Mouse (Mus musculus) heart, embryonic 11.5 days (tissue): ENCODE data around the gene Taf4. TPM values are rescaled to one million over a fixed set of nuclear protein-coding genes. Genes with fewer than 3 reads are reported as not detected.
A peak's percentile ranks its signal among the peaks of the same experiment; 100 is the strongest.

Source experiments
- ATAC-seq: fragments of 200-750 bp; cut with Nextera tagmentation; replicated peaks from 2 replicates; pipeline ENCODE4 v1.8.0; 2017; ENCODE audit warnings: moderate library complexity; ENCODE audit not compliant: insufficient number of reproducible peaks, low FRiP score, low TSS enrichment
- H3K27ac ChIP-seq: fragments of 300-500 bp; sonication (generic); 2 replicates; pipeline ENCODE4 v1.5.1; 2014; ENCODE audit warnings: mild to moderate bottlenecking, low read depth, low read length
- H3K27me3 ChIP-seq: fragments of 300-500 bp; sonication (generic); 2 replicates; pipeline ENCODE4 v1.6.1; 2014; ENCODE audit warnings: mild to moderate bottlenecking, low read length, mixed read lengths; ENCODE audit not compliant: control insufficient read depth, insufficient read depth
- H3K36me3 ChIP-seq: fragments of 300-500 bp; sonication (generic); 2 replicates; pipeline ENCODE4 v1.6.1; 2014; ENCODE audit warnings: mild to moderate bottlenecking, low read length, moderate library complexity, mixed read lengths; ENCODE audit not compliant: control insufficient read depth, insufficient read depth
- H3K4me1 ChIP-seq: fragments of 300-500 bp; sonication (generic); 2 replicates; pipeline ENCODE4 v1.6.1; 2014; ENCODE audit warnings: low read length; ENCODE audit not compliant: control insufficient read depth, insufficient read depth
- H3K4me2 ChIP-seq: fragments of 300-500 bp; sonication (generic); 2 replicates; pipeline ENCODE4 v1.6.1; 2014; ENCODE audit warnings: mild to moderate bottlenecking, moderate library complexity
- H3K4me3 ChIP-seq: fragments of 300-500 bp; sonication (generic); 2 replicates; pipeline ENCODE4 v1.5.1; 2014; ENCODE audit warnings: low read depth, low read length
- H3K9ac ChIP-seq: fragments of 300-500 bp; sonication (generic); 2 replicates; pipeline ENCODE4 v1.6.1; 2014; ENCODE audit warnings: mild to moderate bottlenecking, low read depth, low read length, moderate library complexity
- H3K9me3 ChIP-seq: fragments of 300-500 bp; sonication (generic); replicated peaks from 2 replicates; pipeline ENCODE4 v1.6.1; 2016; ENCODE audit warnings: low read length; ENCODE audit not compliant: control insufficient read depth
- WGBS: fragments of 180-500 bp; shearing (Covaris S2); extraction: QIAGEN DNeasy Blood & Tissue Kit; methylation state at CpG from one replicate; pipeline ENCODE4 v1.1.7; 2014; ENCODE audit not compliant: insufficient replicate concordance; 5-methylcytosine and 5-hydroxymethylcytosine counted together
- polyA plus RNA-seq: library from polyadenylated mRNA; unstranded; fragments of >200 nt; fragmentation: Nextera tagmentation; extraction: Ambion mirVana; gene quantifications from 2 replicates; pipeline ENCODE4 v1.2.1, GENCODE M21; 2014

Gene Taf4
- polyA plus RNA-seq, result 3.3 and 4.2 TPM in 2 replicates

GRCm38 (mm10) chr2:179976628-179977343 lies at the start of gene Taf4:
TSS of gene Taf4 (minus strand) at chr2:179976646.
- Histone ChIP-seq H3K27ac (peak within 1 kb of the TSS; percentile 81), H3K4me1 (peaks cover 40% of the 10 kb centered on the region), H3K9me3 (no peaks in the 10 kb centered on the region), H3K9ac (peak within 1 kb of the TSS; percentile 89), H3K4me3 (peak within 1 kb of the TSS; percentile 81), H3K36me3 (no peaks in the 10 kb centered on the region), H3K4me2 (peak within 1 kb of the TSS; percentile 100), H3K27me3 (no peaks in the 10 kb centered on the region)
- peak; percentile 93 for ATAC-seq
- WGBS, result under 1% methylated on average over 56 of the region's 84 CpGs

GRCm38 (mm10) chr2:180025861-180026200 lies 49.4 kb upstream of the Taf4 start:
- ATAC-seq, result no peak
- Histone ChIP-seq H3K4me3 (peak overlapping the region; percentile 95), H3K9ac (peak overlapping the region; percentile 92), H3K27ac (no peak overlapping the region), H3K9me3 (no peaks in the 10 kb centered on the region), H3K4me2 (peak overlapping the region; percentile 98), H3K36me3 (peaks cover 14% of the 10 kb centered on the region), H3K4me1 (peaks cover 30% of the 10 kb centered on the region), H3K27me3 (peaks cover 10% of the 10 kb centered on the region; the same call in 1 of the 2 replicates)
- 10% methylated on average over 6 of the region's 6 CpGs for WGBS

GRCm38 (mm10) chr2:180025135-180025860 lies 48.9 kb upstream of the Taf4 start:
- H3K36me3 ChIP-seq, result peaks cover 14% of the 10 kb centered on the region
- WGBS, result under 1% methylated on average over 76 of the region's 84 CpGs
- no peak; the same call in none of the 2 replicates for ATAC-seq
- H3K4me2 ChIP-seq, result peak overlapping the region; percentile 98
- H3K27ac ChIP-seq, result peak overlapping the region; percentile 92
- H3K4me3 ChIP-seq, result peak overlapping the region; percentile 95
- H3K4me1 ChIP-seq, result peaks cover 30% of the 10 kb centered on the region
- H3K9me3 ChIP-seq, result no peaks in the 10 kb centered on the region
- H3K9ac ChIP-seq, result peak overlapping the region; percentile 92
- peaks cover 13% of the 10 kb centered on the region; the same call in 1 of the 2 replicates for H3K27me3 ChIP-seq

GRCm38 (mm10) chr2:180024401-180025098 lies 48.1 kb upstream of the Taf4 start, which contains the start of gene Lsm14b:
TSS of gene Lsm14b (plus strand) at chr2:180024987.
- H3K4me1 ChIP-seq, result peaks cover 30% of the 10 kb centered on the region

GRCm38 (mm10) chr2:180022751-180023150 lies 46.3 kb upstream of the Taf4 start:
- 53% methylated on average over 6 of the region's 6 CpGs for WGBS
- Histone ChIP-seq H3K4me2 (no peak overlapping the region), H3K27ac (no peak overlapping the region), H3K4me3 (no peak overlapping the region), H3K4me1 (peaks cover 21% of the 10 kb centered on the region), H3K36me3 (no peaks in the 10 kb centered on the region), H3K9me3 (no peaks in the 10 kb centered on the region), H3K27me3 (peaks cover 25% of the 10 kb centered on the region; the same call in 1 of the 2 replicates), H3K9ac (no peak overlapping the region; the same call in 1 of the 2 replicates)
- ATAC-seq, result no peak

More at GRCm38 (mm10) chr2:180024401-180025098, 48.1 kb upstream of the Taf4 start, which contains the start of gene Lsm14b:
- no peaks in the 10 kb centered on the region for H3K9me3 ChIP-seq
- H3K36me3 ChIP-seq, result peaks cover 10% of the 10 kb centered on the region
- H3K27me3 ChIP-seq, result peaks cover 19% of the 10 kb centered on the region; the same call in 1 of the 2 replicates
- WGBS, result under 1% methylated on average over 62 of the region's 80 CpGs
- H3K4me3 ChIP-seq, result peak within 1 kb of the TSS; percentile 95
- peak within 1 kb of the TSS; percentile 92 for H3K27ac ChIP-seq
- peak within 1 kb of the TSS; percentile 98 for H3K4me2 ChIP-seq
- peak within 1 kb of the TSS; percentile 92 for H3K9ac ChIP-seq
- ATAC-seq, result peak; percentile 92

- Histone ChIP-seq H3K36me3 (no peaks in the 10 kb centered on the region), H3K27ac (no peak overlapping the region), H3K4me3 (no peak overlapping the region), H3K9ac (no peak overlapping the region), H3K9me3 (no peaks in the 10 kb centered on the region), H3K4me1 (peaks cover 8% of the 10 kb centered on the region), H3K27me3 (peaks cover 25% of the 10 kb centered on the region; the same call in 1 of the 2 replicates), H3K4me2 (no peak overlapping the region)
- WGBS, result 72% methylated on average over 8 of the region's 8 CpGs
- ATAC-seq, result no peak
Measured at GRCm38 (mm10) chr2:180020919-180021318, 44.5 kb upstream of the Taf4 start.

GRCm38 (mm10) chr2:180020091-180020661 lies 43.7 kb upstream of the Taf4 start:
- Histone ChIP-seq H3K36me3 (no peaks in the 10 kb centered on the region), H3K9ac (no peak overlapping the region), H3K27ac (no peak overlapping the region), H3K4me2 (no peak overlapping the region), H3K4me1 (peaks cover 5% of the 10 kb centered on the region; the same call in 1 of the 2 replicates), H3K9me3 (no peaks in the 10 kb centered on the region), H3K4me3 (no peak overlapping the region), H3K27me3 (peaks cover 25% of the 10 kb centered on the region; the same call in 1 of the 2 replicates)
- ATAC-seq, result no peak
- WGBS, result 58% methylated on average over 7 of the region's 7 CpGs

GRCm38 (mm10) chr2:180018573-180018972 lies 42.1 kb upstream of the Taf4 start:
- H3K4me3 ChIP-seq, result no peak overlapping the region
- WGBS, result 72% methylated on average over 9 of the region's 9 CpGs

More at GRCm38 (mm10) chr2:180018573-180018972, 42.1 kb upstream of the Taf4 start:
- Histone ChIP-seq H3K36me3 (no peaks in the 10 kb centered on the region), H3K27ac (no peak overlapping the region), H3K4me2 (no peak overlapping the region), H3K4me1 (peaks cover 5% of the 10 kb centered on the region; the same call in 1 of the 2 replicates), H3K27me3 (peaks cover 28% of the 10 kb centered on the region; the same call in 1 of the 2 replicates), H3K9ac (no peak overlapping the region), H3K9me3 (no peaks in the 10 kb centered on the region)
- ATAC-seq, result no peak
